Mouse (Mus musculus) lung, postnatal 4 days (tissue): ENCODE data around the gene Tuba1a.
A peak's percentile ranks its signal among the peaks of the same experiment; 100 is the strongest.
"Not testable (repeated sequence)": the region's sequence is repeated elsewhere in the genome, so short reads cannot be mapped to it uniquely, and the experiment has no call there.

Experiments used
- DNase-seq, 2 experiments: peaks; one replicate each; pipeline ENCODE4 v3.0.0; 2021

Gene Tuba1a

DNA sequence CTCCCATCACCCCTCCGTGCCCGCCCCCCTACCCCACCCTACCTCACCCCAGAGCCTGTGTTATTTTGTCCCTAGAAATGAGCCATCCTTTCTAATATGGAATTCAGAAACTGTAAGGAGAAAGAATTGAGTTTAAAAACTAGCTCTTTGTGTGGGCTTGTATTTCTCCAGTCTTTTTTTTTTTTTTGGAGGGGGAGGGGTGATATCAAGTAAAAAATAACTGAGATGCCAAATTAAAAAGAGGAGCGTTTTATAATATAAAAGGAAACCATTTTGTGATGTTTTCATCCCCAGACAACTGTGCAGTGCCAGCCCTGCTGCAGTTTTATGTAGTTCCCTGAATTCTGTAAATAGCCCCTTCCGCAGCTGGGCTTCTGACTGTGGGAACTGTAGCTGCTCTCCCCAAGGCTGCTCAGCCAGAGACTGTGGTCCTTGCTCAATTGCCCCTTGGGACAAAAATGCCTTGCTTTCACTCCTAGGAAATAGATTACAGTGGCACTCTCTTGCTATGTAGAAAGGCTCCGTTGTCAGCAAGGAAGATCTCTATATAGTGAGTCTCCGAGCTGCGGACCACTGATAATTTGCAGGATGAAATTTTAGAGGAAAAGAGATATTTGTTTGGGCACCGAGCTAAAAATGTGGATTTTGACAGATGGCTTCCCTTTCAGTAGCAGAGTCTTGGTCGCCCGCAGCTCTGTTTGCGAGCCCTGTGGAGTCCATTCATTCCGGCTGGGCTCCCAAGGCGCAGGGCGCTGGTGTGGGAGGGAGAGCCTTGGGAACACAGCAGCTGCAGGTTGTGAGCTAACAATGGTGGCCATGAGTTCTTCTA lies 1.1 kb upstream of the Tuba1a start:
- no peak for DNase-seq

DNA sequence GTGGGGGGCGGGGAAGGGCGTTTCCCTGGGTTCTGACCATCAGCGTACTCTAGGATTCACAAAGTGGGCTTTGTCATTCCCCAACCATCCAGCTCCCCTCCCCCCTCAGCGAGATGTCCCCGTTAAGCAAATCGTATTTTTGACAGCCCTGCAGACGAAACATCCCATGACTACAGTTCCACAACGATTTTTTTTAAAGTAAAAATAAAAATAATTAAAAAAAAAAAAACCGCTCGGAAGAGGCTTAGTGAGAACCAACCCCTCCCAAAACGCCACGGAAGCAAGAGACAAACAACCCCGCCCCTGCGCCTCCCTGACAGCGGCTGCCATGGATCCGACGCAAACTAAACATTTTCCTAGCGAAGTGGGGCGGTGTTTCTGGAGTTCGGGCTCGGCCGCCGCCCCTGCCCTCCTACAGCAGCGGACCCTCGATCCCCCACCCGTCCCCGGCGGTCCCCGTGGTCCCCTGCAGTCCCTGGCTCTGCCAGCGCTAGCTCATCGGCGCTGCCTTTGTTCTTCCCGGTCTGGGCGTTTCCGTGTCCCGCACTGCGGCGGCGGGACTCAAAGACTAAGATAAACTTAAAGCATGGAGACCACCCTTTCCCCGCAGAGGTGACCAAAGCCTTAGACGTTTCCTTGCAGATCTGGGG lies 627 bp downstream of the Tuba1a start:
- peak; percentile 84 for DNase-seq

DNA sequence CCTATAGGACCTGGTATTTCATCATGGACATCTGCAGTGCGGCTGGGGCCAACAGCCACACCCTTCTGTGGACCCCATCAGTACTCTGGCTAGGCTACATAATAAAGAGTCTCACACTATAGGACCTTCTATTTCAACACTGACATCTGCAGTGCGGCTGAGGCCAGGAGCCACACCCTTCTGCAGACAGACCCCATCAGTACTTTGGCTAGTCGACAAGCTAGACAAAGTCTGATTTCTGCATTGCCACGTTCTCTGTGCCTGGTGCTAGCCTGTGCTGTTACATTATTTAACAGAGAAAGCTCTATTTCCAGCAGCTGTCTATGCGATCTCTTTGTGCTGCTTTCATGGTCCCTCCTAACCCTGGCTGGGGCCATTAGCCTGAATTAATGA lies 1.4 kb downstream of the Tuba1a start:
- DNase-seq = no peak

DNA sequence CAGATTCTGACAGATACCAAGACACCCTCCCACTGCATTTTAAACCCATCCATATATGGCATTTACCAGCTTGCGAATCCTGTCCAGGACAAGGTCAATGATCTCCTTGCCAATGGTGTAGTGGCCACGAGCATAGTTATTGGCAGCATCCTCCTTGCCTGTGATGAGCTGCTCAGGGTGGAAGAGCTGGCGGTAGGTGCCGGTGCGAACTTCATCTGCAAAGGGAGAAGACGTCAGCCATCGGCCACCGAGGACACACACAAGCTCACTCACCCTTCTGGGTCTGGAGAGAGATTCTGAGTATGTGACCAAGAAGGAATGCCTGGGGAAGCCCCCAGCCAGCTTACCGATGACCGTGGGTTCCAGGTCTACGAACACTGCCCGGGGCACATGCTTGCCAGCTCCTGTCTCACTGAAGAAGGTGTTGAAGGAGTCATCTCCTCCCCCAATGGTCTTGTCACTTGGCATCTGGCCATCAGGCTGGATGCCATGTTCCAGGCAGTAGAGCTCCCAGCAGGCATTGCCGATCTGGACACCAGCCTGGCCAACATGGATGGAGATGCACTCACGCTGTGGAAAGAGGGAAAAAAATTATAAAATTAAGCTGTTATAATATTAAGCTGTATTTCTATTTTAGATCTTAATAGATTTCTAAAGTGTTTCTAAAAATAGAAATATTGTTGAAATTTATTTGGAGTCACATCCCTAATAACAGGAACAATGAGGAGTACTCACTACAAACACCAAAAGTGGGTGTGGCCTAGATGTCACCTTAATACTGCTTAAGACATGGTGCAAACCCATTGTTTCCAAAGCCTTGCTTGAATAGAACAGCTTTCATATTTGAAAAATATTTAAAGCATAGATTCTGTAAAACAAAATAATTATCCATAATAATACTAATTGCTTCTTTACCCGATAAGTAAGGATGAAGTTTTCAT lies 2.1 kb downstream of the Tuba1a start:
- not testable (repeated sequence) for DNase-seq

DNA sequence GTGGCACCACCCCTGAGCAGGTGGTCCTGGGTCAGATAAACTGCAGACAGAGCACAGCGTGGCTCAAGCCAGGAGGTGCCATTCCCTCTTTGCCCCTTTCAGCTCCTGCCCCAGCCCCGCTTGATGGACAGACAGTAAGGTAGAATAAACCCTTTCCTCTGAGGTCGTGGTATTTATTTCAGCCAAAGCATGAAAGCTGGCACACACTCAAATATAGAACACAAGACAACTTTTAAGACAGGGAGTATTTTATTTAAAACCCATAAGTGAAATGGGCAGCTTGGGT lies 4.0 kb downstream of the Tuba1a start:
- DNase-seq = no peak

DNA sequence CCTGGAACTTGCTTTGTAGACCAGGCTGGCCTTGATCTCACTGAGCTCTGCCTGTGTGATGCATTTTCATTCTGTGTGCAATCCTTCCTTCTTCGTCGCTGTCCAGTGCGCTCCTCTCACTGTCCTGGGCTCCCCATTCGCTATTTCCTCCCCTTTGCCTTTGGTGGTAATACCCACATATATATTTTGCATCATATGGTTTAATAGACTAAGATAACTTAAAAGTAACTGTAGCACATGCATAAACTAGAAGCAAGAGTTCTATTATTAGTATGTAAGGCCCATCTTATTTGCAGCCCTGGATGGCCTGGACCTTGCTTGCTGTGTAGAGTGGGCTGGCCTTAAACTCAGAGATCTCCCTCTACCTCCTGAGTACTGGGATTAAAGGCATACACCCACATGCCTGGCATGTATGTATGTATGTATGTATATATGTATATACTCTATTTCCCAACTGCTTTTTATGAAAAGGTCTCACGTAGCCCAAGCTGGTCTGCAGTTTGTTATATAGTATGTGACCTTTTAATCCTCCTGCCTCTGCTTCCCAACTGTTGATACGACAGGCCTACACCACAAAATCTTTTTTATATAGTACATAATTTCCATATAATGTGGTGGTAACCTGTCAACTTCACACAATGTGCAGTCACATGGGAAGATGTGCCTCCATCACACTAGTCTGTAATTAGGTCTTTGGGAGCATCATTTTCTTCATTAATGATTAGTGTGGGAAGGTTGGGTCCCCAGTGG lies 4.5 kb downstream of the Tuba1a start:
- DNase-seq = no peak

DNA sequence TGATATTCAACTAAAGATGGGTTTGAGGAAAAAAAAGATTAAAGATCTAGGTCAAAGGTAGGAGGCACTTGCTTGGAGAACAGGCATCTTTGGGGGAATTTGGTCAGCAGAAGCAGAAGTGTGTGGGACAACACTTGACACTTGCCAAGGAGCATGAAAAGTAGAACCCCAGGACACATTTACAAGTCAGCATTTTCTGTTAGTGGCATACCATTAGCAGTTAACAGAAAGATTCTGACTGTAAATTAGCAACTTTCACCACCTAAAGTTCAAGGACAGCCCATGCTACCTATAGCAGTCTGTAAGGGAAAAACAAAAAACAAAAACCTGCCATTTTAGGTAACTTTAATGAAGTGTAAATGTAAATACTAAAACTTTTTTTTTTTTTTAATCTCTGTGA lies 5.1 kb downstream of the Tuba1a start:
- no peak for DNase-seq

DNA sequence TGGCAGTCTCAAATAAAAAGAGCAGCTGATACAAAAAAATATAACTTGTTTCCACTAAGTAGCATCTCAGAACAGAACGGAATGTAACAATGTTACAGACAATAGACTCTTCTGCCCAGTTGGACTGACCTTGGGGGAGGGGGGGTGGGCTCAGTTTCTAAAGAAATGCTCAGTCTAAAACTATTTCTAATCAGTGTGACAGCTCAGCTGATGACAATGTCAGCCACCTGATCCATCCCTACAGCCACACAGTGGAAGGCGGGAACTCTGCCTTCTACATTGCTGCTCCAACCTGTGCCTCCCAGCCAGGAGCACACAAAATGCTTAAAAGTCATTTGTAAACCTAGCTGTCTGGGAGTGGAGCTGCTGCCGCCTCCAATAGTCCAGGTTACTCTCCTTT lies 5.6 kb downstream of the Tuba1a start:
- DNase-seq = no peak

DNA sequence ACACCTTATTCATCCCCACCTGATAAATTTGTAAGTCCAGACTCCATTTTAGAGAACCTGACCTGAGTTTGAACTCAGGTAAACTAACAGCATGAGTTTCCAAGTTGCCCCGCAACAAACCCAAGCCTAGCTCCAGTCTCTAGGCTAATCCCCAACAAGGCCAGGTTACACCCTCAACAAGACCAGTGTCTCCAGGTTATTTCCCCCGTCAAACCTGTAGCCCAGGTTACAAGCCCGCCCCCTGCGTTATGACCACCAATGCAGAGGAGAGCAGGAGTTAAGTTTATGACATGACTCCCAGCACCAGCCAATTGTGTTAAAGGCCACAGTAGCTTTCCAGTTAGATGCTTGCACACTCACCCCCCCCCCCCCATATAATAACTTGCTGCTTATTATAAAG lies 10.4 kb downstream of the Tuba1a start:
- DNase-seq = no peak

DNA sequence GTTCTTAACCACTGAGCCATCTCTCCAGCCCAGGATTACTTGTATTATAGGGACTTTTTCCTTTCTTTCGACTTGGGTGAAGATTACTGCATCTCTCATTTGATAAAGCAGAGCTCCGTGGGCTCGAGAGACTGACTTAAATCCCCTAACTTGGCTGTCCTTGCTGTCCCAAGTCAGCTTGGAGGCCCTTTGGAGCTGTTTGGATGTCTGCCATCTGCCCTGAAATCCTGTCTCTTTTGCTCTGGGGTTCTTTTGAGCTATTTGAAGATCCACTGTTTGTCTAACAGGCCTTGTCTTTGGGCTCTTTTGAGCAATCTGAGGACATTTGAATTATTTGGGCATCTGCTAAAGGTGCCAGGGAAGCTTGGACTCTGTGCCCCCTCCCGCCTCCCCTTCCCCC lies 11.4 kb downstream of the Tuba1a start:
- no peak for DNase-seq

DNA sequence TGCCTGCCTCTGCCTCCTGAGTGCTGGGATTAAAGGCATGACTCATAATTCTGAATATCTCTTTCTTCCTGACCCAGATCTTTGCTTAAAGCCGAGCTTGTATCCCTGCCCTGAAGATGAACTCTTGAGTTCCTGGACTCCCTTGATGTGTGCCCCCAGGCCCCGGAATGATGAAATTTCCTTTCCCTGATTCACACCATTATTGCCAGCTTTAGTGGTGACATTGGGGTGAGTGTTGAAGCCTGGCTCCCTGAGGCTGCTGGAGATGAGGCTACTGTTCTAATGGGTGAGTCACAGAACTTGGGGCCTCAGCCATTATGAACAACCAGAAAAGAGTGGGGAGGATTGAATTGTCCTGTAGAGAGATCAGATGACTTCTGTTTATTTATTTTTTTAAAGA lies 12.0 kb downstream of the Tuba1a start:
- no peak for DNase-seq

DNA sequence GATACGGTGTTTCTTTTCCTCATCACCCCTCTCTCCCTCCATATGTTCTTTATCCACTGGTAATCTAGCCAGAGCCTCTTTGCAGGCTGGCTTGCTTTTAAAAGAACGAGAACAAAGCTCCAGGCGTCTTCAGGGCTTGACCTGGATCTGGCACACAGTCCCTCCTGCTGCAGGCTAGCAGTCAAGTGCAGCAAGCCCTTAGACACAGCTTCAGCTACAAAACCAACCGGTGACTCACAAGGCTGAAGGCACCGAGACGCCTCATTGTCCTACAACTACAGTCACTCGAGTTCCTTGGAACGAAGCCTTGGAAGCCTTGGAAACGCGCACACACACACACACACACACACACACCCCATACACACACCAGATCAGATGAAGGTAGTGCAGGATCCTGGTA lies 12.7 kb downstream of the Tuba1a start:
- no peak for DNase-seq

DNA sequence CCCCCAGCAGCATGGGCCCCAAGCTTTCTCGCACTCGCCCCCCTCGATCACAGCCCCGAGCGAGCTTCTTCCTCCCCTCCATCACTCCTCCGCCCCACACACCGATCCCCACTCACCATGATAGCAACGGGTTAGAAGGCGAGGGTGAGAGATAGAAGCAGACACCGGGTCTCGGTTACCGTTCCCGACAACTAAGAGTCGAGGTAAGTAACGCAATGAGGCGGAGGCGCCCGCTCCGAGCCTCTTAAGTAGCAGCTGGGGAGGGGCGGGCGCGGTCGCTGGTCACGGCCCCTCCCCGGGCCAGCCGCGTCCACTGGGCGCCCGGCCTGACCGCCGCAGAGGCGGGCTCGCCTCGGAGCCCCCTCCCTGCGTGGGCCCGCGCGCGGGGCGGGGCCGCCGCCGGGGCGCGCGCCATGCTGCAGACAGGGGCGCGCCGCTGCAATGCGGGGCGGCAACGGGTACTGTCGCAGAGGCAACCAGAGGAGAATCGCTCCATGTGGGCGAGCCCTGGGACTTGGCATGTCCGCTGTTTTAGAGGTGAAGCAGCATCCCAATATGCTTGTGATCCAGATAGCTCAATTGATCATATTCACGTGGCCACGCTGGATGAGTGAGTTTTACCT lies 19.2 kb downstream of the Tuba1a start, which contains the start of gene Tuba1b:
Gene Tuba1b (minus strand): TSS at position 349 of the 623 bp plus-strand sequence.
- peak; percentile 94 to 98 for DNase-seq

DNA sequence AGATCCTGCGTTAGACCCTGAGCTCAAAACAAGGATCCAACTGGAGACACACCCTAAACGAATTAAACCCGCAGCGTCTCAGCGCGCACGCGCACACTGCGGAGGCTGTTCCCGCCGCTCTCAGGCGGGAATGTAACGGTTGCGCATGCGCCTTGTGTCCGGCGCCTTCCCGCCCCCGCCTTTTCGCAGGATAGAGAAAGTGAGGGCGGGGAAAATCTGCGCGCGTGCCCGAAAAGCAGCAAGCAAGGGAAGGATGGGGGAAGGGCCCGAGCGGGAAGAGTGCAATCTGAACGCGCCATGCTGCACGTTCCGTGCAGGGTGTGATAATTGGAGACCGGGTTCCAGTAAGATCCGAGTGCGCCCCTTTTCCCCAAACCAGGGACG lies 19.7 kb downstream of the Tuba1a start:
- DNase-seq = peak; percentile 96 to 97

DNA sequence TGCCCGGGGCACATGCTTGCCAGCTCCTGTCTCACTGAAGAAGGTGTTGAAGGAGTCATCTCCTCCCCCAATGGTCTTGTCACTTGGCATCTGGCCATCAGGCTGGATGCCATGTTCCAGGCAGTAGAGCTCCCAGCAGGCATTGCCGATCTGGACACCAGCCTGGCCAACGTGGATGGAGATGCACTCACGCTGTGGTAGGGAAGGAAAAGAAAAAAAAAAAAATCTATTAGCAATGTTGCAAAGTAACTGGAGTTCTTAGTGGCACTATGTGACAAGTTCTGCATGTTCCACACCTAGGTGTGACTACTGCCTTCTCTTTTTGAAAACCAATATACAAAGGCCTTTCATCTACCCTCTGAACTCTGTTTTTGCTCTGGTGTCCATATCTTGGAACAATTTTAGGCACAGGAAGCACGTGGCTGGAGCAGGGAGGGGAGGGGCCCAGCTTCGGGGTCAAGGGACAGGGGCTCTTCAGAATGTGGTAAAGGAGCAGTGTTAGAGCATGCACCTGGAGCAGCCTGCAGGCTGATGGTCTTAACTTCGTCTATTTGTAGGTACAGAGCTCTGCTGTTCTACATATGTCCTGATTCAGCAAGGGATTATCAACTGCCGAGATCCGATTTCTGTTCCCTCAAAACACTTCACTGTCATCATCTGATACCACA lies 20.4 kb downstream of the Tuba1a start:
- DNase-seq = not testable (repeated sequence)

DNA sequence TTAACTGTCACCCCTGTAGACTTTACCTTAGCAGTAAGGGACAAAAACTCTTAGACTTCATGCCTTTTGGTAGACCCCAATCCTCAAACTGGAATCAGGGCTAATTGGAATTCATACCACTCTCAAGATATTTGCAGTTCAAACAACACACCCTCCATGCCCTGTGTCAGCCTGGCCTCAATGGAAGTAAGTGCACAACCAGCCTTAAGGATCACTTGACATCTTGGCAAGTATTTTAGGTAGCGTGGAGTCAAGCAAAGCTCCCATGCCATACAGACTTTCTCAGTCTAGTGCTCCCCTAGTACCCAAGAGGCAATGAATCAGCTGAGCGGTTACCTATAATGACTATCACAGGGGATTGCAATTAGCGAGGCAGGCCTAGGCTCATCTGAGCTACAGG lies 22.5 kb downstream of the Tuba1a start:
- DNase-seq = peak in 1 of 2 experiments; percentile 15

DNA sequence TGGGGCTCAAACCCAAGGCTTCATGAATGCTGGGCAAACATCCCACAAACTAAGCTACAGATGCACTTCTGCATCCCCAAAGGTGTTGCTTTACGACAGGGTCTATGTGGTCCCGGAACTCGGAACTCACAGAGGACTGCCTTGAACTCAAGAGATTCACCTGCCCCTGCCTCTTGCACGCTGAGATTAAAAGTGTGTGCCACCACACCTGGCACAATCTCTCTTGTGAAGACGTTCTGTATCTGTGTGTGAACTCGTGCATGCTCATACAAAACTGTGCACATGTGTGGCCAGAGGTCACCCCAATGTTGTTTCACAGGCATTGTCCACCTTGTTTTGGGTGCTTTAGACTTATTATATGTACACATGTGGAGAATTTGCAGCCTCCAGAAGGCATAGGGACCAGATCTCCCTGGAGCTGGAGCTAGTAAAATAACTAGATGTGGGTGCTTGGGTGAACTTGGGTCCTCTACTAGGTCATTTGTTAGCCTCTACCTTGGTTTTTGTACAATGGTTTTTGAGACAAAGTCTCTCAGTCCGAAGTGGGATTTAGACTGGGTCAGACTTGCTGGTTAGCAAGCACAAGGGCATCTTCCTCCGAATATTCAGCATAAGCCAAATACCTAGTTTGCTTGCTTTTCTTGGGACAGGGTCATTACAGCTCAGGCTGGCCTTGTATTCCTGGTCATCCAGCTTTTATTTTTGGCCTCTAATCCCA lies 23.3 kb downstream of the Tuba1a start:
- DNase-seq = no peak

DNA sequence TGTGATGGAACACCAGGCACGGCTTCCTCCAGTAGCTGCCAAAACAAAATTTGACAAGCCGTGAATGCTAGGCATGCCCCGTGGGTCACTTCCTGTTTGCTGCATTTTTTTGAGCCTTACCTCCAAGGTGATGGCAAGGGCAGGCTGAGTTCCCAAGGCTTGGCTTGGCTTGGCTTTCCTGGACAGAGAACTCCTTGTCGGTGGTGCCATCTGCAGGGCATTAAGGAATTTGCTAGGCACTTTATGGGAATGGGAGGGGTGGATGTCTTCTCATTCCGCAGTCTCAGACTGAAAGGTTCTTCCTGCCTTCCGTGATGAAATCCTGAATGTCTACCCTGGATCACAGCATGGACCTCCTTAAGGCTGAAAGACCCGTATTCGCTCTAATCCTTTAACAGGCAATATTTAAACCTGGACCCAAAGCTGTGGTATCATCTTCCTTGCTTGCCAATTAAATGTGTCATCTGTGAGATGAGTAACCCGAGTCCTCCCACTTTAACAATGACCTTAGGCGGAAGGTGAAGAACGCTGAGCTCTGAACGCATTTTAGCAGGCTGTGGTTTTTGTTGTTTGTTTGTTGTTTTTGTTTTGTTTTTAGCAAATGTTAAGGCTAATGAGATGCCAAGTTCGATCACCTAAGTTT lies 24.8 kb downstream of the Tuba1a start:
- peak; percentile 77 to 83 for DNase-seq

DNA sequence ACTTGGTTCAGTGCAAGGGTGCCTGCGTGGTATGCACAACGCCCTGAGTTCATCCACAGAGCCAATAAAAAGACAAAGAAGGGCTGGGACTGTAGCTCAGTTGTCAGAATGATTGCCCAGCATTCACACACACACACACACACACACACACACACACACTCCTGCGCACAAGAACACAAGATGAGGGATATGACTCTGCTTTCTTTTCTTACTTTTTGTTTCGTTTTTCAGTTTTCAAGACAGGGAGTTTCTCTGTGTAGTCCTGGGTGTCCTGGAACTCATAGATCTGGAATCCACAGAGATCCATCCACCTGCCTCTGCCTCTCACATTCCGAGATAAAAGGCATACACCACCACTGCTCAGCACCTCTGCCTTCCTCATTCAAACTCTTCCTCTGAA lies 25.9 kb downstream of the Tuba1a start:
- no peak for DNase-seq

DNA sequence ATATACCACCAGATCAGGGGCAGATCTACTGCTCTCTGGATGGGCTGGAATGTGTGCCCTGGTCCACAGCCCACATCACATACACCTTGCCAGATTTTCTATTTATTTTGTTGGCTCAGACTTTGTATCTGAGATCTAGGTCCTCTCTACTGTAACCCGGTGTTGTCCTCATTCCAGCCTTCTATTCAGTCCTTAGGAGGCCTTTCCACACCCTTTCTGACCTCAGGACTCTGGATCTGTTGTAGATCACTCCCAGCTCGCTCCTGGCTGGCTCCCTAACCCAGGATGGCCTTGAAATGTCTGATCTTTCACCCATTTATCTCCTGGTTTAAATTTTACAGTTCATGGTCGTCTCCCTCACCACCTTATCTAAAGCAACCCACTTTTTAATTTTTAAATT lies 28.8 kb downstream of the Tuba1a start:
- DNase-seq = no peak
